Mouse (Mus musculus) embryonic facial prominence, embryonic 11.5 days (tissue): ENCODE data around the gene Pth2r. TPM values are rescaled to one million over a fixed set of nuclear protein-coding genes. Genes with fewer than 3 reads are reported as not detected.

Experiments used
- ATAC-seq: fragments of 200-750 bp; cut with Nextera tagmentation; replicated peaks from 2 replicates; pipeline ENCODE4 v1.8.0; 2017; ENCODE audit warnings: low read depth; ENCODE audit not compliant: insufficient number of reproducible peaks, low FRiP score, low TSS enrichment
- DNase-seq: peaks from one replicate; pipeline ENCODE4 v3.0.0-alpha.2; 2015; ENCODE audit warnings: low spot score
- H3K27ac ChIP-seq: fragments of 300-500 bp; sonication (generic); replicated peaks from 2 replicates; pipeline ENCODE4 v1.5.1; 2014; ENCODE audit warnings: mild to moderate bottlenecking, low read depth, low read length, control low read depth
- H3K27me3 ChIP-seq: fragments of 300-500 bp; sonication (generic); 2 replicates; pipeline ENCODE4 v1.6.1; 2014; ENCODE audit warnings: mild to moderate bottlenecking, low read length, moderate library complexity, mixed read lengths; ENCODE audit not compliant: control insufficient read depth, insufficient read depth
- H3K36me3 ChIP-seq: fragments of 300-500 bp; sonication (generic); replicated peaks from 2 replicates; pipeline ENCODE4 v1.6.1; 2014; ENCODE audit warnings: low read depth, mild to moderate bottlenecking, low read length, moderate library complexity, mixed read lengths; ENCODE audit not compliant: control insufficient read depth, insufficient read depth
- H3K4me1 ChIP-seq: fragments of 300-500 bp; sonication (generic); 2 replicates; pipeline ENCODE4 v1.6.1; 2014; ENCODE audit warnings: low read length, mixed read lengths; ENCODE audit not compliant: control insufficient read depth, insufficient read depth
- H3K4me2 ChIP-seq: fragments of 300-500 bp; sonication (generic); 2 replicates; pipeline ENCODE4 v1.6.1; 2014; ENCODE audit warnings: low read depth, mild to moderate bottlenecking, control low read depth, low read length, moderate library complexity
- H3K4me3 ChIP-seq: fragments of 300-500 bp; sonication (generic); 2 replicates; pipeline ENCODE4 v1.5.1; 2014; ENCODE audit warnings: low read depth, low read length, control low read depth
- H3K9ac ChIP-seq: fragments of 300-500 bp; sonication (generic); replicated peaks from 2 replicates; pipeline ENCODE4 v1.6.1; 2014; ENCODE audit warnings: mild to moderate bottlenecking, control low read depth, low read length
- H3K9me3 ChIP-seq: fragments of 300-500 bp; sonication (generic); replicated peaks from 2 replicates; pipeline ENCODE4 v1.6.1; 2016; ENCODE audit warnings: mild to moderate bottlenecking, low read length, inconsistent platforms, mixed read lengths; ENCODE audit not compliant: control insufficient read depth
- WGBS: fragments of 180-500 bp; shearing (Covaris S2); extraction: QIAGEN DNeasy Blood & Tissue Kit; methylation state at CpG from one replicate; pipeline ENCODE4 v1.1.7; 2014; 5-methylcytosine and 5-hydroxymethylcytosine counted together
- polyA plus RNA-seq: library from polyadenylated mRNA; unstranded; fragments of >200 nt; fragmentation: Nextera tagmentation; extraction: Ambion mirVana; gene quantifications from 2 replicates; pipeline ENCODE4 v1.2.1, GENCODE M21; 2014

The Pth2r gene
- 0.22 TPM in 1 of 2 replicates, not detected in the other for polyA plus RNA-seq

DNA sequence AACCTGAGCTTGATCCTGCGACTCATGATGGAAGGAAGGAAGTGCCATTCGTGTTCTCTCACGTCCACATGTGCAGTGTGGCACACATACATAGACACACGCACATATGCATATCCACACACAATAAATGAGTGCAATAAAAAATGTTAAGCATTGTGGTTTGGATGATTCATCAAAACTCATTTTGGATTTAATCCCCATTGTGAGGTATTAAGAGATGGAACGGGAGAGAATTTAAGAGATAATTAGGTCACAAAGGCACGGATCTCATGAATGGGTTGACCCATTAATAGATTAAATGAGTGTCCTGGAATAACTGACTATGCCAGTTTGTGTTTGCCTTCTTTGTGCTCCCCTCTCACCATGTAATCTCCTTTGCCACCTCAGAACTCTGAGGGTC, at the start of gene Pth2r:
Gene Pth2r (plus strand): TSS at position 301 of the 400 bp plus-strand sequence.
- ATAC-seq (no peak), DNase-seq (no peak)
- no peak within 1 kb of the TSS for H3K4me3 ChIP-seq
- H3K36me3 ChIP-seq = no peaks in the 10 kb centered on the region
- H3K27me3 ChIP-seq = no peaks in the 10 kb centered on the region
- WGBS = 88% methylated on average over 6 of the region's 6 CpGs
- no peak within 1 kb of the TSS for H3K4me2 ChIP-seq
- no peak within 1 kb of the TSS for H3K9ac ChIP-seq
- H3K9me3 ChIP-seq = no peaks in the 10 kb centered on the region
- H3K4me1 ChIP-seq = no peaks in the 10 kb centered on the region
- no peak within 1 kb of the TSS for H3K27ac ChIP-seq

GRCm38 (mm10) chr1:65237712-65238111, 44.1 kb upstream of the Pth2r start:
- Histone ChIP-seq H3K4me1 (no peaks in the 10 kb centered on the region), H3K4me3 (no peak overlapping the region), H3K27me3 (no peaks in the 10 kb centered on the region), H3K27ac (no peak overlapping the region), H3K9ac (no peak overlapping the region), H3K4me2 (no peak overlapping the region), H3K9me3 (no peaks in the 10 kb centered on the region), H3K36me3 (no peaks in the 10 kb centered on the region; the same call in 1 of the 2 replicates)
- DNase-seq (no peak), ATAC-seq (no peak)
- 79% methylated on average over 3 of the region's 3 CpGs for WGBS

DNA sequence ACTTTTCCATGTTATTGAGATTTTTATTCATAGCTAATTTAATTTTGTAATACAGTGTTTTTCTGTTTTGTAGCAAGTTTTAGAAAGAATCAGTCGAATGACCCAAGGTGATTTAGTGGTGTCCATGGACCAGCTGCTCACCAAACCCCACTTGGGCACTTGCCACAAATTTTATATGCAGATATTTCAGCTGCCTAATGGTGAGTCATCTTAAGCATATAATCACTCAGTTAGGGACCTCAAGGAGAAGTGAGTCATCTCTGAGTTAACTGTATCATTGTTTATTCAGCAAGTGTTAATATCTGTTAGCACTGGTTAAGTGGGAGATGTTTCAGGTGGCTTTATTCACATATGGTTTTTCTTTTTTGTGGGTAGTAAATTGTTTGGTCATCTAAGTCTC, 36.2 kb upstream of the Pth2r start:
- peaks cover 2% of the 10 kb centered on the region; the same call in 1 of the 2 replicates for H3K36me3 ChIP-seq
- H3K9me3 ChIP-seq = no peaks in the 10 kb centered on the region

DNA sequence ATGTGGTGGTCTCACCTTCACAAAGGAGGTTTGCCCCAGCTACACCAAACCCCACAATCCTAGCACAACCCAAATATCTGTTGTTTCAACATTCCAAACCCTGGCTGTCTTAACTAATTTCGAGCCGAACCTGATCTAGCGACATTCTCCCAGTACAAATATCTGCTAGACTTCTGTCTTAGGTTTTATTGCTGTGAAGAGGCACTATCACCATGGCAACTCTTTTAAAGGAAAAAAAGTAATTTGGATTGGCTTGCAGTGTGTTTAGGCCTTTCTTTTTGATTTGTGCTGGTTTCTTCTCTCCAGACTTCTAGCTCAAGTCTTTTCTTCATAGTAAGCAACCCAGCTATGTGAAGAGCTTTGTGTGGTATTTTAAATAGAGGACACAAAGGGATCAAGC, 1.4 kb upstream of the Pth2r start:
- Histone ChIP-seq H3K9ac (no peak overlapping the region), H3K27me3 (no peaks in the 10 kb centered on the region), H3K4me3 (no peak overlapping the region), H3K36me3 (no peaks in the 10 kb centered on the region), H3K4me1 (no peaks in the 10 kb centered on the region), H3K4me2 (no peak overlapping the region), H3K27ac (no peak overlapping the region), H3K9me3 (no peaks in the 10 kb centered on the region)
- no peak for ATAC-seq
- WGBS = 75% methylated on average over 3 of the region's 3 CpGs
- DNase-seq = no peak

More for the DNA sequence above, 36.2 kb upstream of the Pth2r start:
- no peak for ATAC-seq
- 95% methylated on average over 1 of the region's 1 CpGs for WGBS
- Histone ChIP-seq H3K27ac (no peak overlapping the region), H3K4me3 (no peak overlapping the region), H3K9ac (no peak overlapping the region), H3K4me2 (no peak overlapping the region), H3K27me3 (no peaks in the 10 kb centered on the region), H3K4me1 (no peaks in the 10 kb centered on the region)
- no peak for DNase-seq

- ATAC-seq (no peak), DNase-seq (peak; percentile 77)
- H3K9me3 ChIP-seq = no peaks in the 10 kb centered on the region
- no peak overlapping the region for H3K9ac ChIP-seq
- WGBS = 7% methylated on average over 6 of the region's 6 CpGs
- no peaks in the 10 kb centered on the region for H3K36me3 ChIP-seq
- no peaks in the 10 kb centered on the region for H3K4me1 ChIP-seq
- H3K27me3 ChIP-seq = no peaks in the 10 kb centered on the region
- no peak overlapping the region for H3K4me2 ChIP-seq
- no peak overlapping the region for H3K27ac ChIP-seq
- H3K4me3 ChIP-seq = no peak overlapping the region
Observed at GRCm38 (mm10) chr1:65282766-65283165, 910 bp downstream of the Pth2r start.

- H3K27me3 ChIP-seq = no peaks in the 10 kb centered on the region
- H3K4me2 ChIP-seq = no peak overlapping the region
- no peak overlapping the region for H3K4me3 ChIP-seq
- 87% methylated on average over 3 of the region's 3 CpGs for WGBS
- DNase-seq (no peak), ATAC-seq (no peak)
- H3K9me3 ChIP-seq = no peaks in the 10 kb centered on the region
- H3K36me3 ChIP-seq = no peaks in the 10 kb centered on the region
- H3K27ac ChIP-seq = no peak overlapping the region
- H3K9ac ChIP-seq = no peak overlapping the region
- no peaks in the 10 kb centered on the region for H3K4me1 ChIP-seq
Observed at GRCm38 (mm10) chr1:65308476-65308875, 26.6 kb downstream of the Pth2r start.

DNA sequence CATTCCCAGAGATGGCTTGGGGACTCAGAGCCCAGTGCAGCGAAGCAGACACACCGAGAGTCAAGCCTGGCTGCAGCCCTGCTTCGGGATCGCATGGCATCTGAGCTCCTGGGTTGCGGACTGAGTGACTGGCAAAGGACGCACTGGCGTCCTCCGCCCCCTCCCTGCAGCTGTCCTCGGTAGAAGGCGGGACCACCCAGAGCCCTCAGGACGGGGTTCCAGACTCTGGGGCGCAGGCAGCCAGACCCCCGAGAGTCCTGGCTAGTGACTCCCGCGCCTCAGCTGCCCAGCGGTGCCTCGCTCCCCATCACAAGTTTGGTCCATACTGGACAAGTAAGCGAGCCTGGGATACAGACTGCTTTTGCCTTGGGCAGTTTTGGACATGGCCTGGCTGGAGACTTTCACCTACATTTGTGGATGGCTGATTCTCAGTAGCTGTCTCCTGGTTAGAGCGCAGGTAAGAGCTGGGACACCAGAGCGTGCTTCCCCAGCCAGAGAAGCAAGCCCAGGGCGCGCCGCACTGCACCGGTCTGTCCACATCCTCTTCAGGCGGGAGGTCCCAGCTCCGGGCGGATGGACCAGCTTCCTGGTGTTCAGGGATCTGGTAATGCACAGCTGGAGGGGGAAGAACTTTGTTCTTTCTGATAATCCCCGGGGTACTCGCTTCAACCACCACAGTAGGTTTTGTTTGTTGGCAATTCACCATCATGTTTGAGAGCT, 29.5 kb downstream of the Pth2r start:
- Histone ChIP-seq H3K4me1 (no peaks in the 10 kb centered on the region), H3K36me3 (no peaks in the 10 kb centered on the region), H3K27ac (no peak overlapping the region), H3K4me3 (peak overlapping the region; percentile 29), H3K27me3 (no peaks in the 10 kb centered on the region), H3K9me3 (no peaks in the 10 kb centered on the region), H3K4me2 (peak overlapping the region; percentile 61), H3K9ac (peak overlapping the region; percentile 35)
- WGBS = 1% methylated on average over 29 of the region's 29 CpGs
- peak; percentile 22 for DNase-seq
- ATAC-seq = peak; percentile 52; the same call in 1 of the 2 replicates

DNA sequence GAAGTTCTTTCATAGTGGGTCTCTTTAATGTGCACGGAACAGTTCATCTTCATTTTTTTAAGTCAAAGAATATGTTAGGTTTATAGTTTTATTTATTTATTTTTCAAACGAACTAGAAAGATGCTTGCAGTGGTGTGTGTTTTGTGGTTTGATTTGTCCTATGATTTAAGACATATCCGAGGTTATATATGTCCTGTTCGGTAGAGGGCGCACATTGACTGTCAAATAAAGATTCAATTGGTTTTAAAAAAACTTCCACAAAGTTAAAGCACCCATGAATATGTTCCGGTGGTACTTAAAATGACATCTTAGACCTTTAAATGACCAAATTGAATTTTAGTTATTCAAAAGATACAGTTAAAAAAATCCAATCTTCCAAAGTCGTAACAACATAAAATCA, 30.3 kb downstream of the Pth2r start:
- no peak overlapping the region for H3K9ac ChIP-seq
- no peaks in the 10 kb centered on the region for H3K4me1 ChIP-seq
- no peak for ATAC-seq
- peak; percentile 84 for DNase-seq
- H3K27ac ChIP-seq = no peak overlapping the region
- H3K36me3 ChIP-seq = no peaks in the 10 kb centered on the region
- peak overlapping the region; percentile 61; the same call in 1 of the 2 replicates for H3K4me2 ChIP-seq
- 14% methylated on average over 7 of the region's 7 CpGs for WGBS
- no peaks in the 10 kb centered on the region for H3K27me3 ChIP-seq
- H3K4me3 ChIP-seq = peak overlapping the region; percentile 29; the same call in 1 of the 2 replicates
- H3K9me3 ChIP-seq = no peaks in the 10 kb centered on the region
